Mouse (Mus musculus): ENCODE results near the gene Gm12216. TPM values are rescaled to one million over a fixed set of nuclear protein-coding genes. Genes with fewer than 3 reads are reported as not detected.

Gm12216 gene
- polyA plus RNA-seq, 1 experiment: 28.7 TPM

GRCm38 (mm10) chr11:53769185-53769576 lies 89.9 kb downstream of the Gm12216 start:
- DNase-seq: no peak
- WGBS: 52% methylated on average over 12 of the region's 12 CpGs
- H3K4me1 ChIP-seq (ENCODE audit: control insufficient read depth, insufficient read depth, low read length): peaks cover 30% of the 10 kb centered on the region
- no peak overlapping the region for H3K4me3 ChIP-seq (replicated peaks; ENCODE audit: extremely low read depth, low read depth, low read length)
- TF ChIP-seq POLR2A (IDR thresholded peaks at IDR 0.05; ENCODE audit: borderline replicate concordance, extremely low read depth, low read depth, low read length): no peak
- no peak for TF ChIP-seq CTCF (IDR thresholded peaks at IDR 0.05; ENCODE audit: insufficient read depth, low read length)

- TF ChIP-seq POLR2A (IDR thresholded peaks at IDR 0.05; ENCODE audit: borderline replicate concordance, extremely low read depth, low read depth, low read length) (no peak), CTCF (IDR thresholded peaks at IDR 0.05; ENCODE audit: insufficient read depth, low read length) (no peak)
- DNase-seq: no peak
- Histone ChIP-seq H3K4me1 (ENCODE audit: control insufficient read depth, insufficient read depth, low read length) (peaks cover 28% of the 10 kb centered on the region), H3K4me3 (replicated peaks; ENCODE audit: extremely low read depth, low read depth, low read length) (no peak overlapping the region)
- WGBS: 78% methylated on average over 13 of the region's 13 CpGs
Observed at GRCm38 (mm10) chr11:53768422-53769184, 90.5 kb downstream of the Gm12216 start.

- peaks cover 21% of the 10 kb centered on the region for H3K4me1 ChIP-seq (ENCODE audit: control insufficient read depth, insufficient read depth, low read length)
- DNase-seq: no peak
- H3K4me3 ChIP-seq (replicated peaks; ENCODE audit: extremely low read depth, low read depth, low read length): no peak overlapping the region
- WGBS: 65% methylated on average over 5 of the region's 5 CpGs
- TF ChIP-seq POLR2A (IDR thresholded peaks at IDR 0.05; ENCODE audit: borderline replicate concordance, extremely low read depth, low read depth, low read length) (no peak), CTCF (IDR thresholded peaks at IDR 0.05; ENCODE audit: insufficient read depth, low read length) (no peak)
Observed at GRCm38 (mm10) chr11:53764581-53764980, 94.5 kb downstream of the Gm12216 start.

DNA sequence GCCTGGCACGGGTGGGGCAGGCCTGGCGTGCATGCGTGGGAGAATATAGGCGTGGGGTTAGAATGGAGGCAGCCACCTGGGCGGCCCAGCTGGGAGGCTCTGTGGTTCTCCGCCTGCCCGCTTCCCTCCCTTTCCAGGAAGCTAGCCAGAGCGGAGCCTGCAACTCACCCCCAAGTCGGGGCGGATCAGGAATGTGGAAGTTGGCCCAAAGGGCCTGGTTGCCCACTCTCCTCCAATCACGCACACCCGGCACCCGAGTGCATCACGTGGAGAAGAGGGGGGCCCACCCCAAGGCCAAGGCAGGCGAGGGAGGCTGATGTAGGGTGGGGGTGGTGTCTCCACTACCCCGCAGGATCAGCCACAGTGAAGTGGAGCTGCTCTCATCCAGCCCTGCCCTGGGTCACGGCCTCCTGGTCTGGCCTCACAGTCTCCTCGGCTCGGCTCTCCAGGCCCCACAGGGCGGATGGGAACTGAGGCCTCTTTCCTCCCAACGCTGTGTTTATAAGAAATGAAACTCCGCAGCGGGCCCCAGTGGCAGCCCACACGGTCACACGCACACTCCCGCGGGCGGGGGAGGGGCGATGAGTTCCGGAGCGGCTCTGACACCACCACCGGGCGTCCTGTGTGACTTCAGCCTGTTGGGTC lies 95.4 kb downstream of the Gm12216 start:
- DNase-seq: peak; percentile 90
- TF ChIP-seq CTCF (IDR thresholded peaks at IDR 0.05; ENCODE audit: insufficient read depth, low read length) (0 out of 2 replicates have a peak, but pooled peaks have one; percentile 19), POLR2A (IDR thresholded peaks at IDR 0.05; ENCODE audit: borderline replicate concordance, extremely low read depth, low read depth, low read length) (peak; percentile 94)
- H3K4me3 ChIP-seq (replicated peaks; ENCODE audit: extremely low read depth, low read depth, low read length): peak overlapping the region; percentile 63

GRCm38 (mm10) chr11:53762827-53763495 lies 96.1 kb downstream of the Gm12216 start:
- peak; percentile 93 for DNase-seq
- H3K4me3 ChIP-seq (replicated peaks; ENCODE audit: extremely low read depth, low read depth, low read length): peak overlapping the region; percentile 63
- WGBS: under 1% methylated on average over 23 of the region's 23 CpGs
- TF ChIP-seq CTCF (IDR thresholded peaks at IDR 0.05; ENCODE audit: insufficient read depth, low read length): no peak
- TF ChIP-seq POLR2A (IDR thresholded peaks at IDR 0.05; ENCODE audit: borderline replicate concordance, extremely low read depth, low read depth, low read length): peak; percentile 69; the same call in 1 of the 2 replicates
- H3K4me1 ChIP-seq (ENCODE audit: control insufficient read depth, insufficient read depth, low read length): peaks cover 24% of the 10 kb centered on the region

More for the DNA sequence above, 95.4 kb downstream of the Gm12216 start:
- peaks cover 18% of the 10 kb centered on the region for H3K4me1 ChIP-seq (ENCODE audit: control insufficient read depth, insufficient read depth, low read length)
- WGBS: under 1% methylated on average over 32 of the region's 33 CpGs

DNA sequence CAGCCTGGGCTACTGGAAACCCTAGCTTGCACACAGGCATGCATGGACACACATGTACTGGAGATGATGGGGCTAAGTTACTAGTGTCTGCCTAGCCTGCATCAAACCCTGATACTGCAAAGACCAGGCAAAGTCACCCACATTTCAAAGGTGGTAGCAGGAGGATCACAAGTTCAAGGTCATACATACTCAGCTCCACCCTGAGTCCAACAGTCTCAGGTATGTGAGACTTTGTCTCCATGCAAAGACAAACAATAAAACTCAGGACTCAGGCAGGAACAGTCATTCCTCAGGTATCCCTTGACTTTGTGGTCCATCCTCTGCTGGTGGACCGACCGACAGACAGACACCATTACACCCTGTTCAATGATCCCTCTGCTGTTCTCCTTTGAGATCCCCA lies 96.6 kb downstream of the Gm12216 start:
- H3K4me3 ChIP-seq (replicated peaks; ENCODE audit: extremely low read depth, low read depth, low read length): peak overlapping the region; percentile 63
- H3K4me1 ChIP-seq (ENCODE audit: control insufficient read depth, insufficient read depth, low read length): peaks cover 24% of the 10 kb centered on the region
- DNase-seq: no peak
- 13% methylated on average over 2 of the region's 2 CpGs for WGBS
- TF ChIP-seq CTCF (IDR thresholded peaks at IDR 0.05; ENCODE audit: insufficient read depth, low read length) (no peak), POLR2A (IDR thresholded peaks at IDR 0.05; ENCODE audit: borderline replicate concordance, extremely low read depth, low read depth, low read length) (no peak)

DNA sequence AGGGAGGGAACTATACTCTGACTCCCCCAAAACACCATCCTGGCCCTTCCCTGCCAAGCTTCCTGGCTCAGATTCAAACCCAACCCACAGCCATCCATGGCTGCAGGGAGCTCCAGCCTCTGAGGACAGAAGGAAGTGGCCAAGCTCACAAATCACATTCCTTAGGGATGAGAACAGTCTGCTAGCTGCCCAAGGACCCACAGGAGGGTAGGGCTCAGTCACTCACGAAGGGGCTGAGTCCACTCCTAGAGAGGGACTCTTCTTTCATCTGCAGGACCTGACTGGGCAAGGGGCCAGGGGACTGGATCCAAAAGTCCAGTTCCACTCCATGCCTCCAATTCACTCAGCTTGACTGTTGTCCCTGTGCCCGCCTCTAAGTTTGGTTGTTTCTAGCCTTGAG lies 97.2 kb downstream of the Gm12216 start:
- TF ChIP-seq POLR2A (IDR thresholded peaks at IDR 0.05; ENCODE audit: borderline replicate concordance, extremely low read depth, low read depth, low read length) (peak; percentile 75; the same call in 1 of the 2 replicates), CTCF (IDR thresholded peaks at IDR 0.05; ENCODE audit: insufficient read depth, low read length) (no peak)
- Histone ChIP-seq H3K4me3 (replicated peaks; ENCODE audit: extremely low read depth, low read depth, low read length) (no peak overlapping the region), H3K4me1 (ENCODE audit: control insufficient read depth, insufficient read depth, low read length) (peaks cover 24% of the 10 kb centered on the region)
- peak; percentile 84 for DNase-seq
- 11% methylated on average over 2 of the region's 2 CpGs for WGBS

GRCm38 (mm10) chr11:53761284-53761683 lies 97.8 kb downstream of the Gm12216 start:
- 46% methylated on average over 5 of the region's 5 CpGs for WGBS
- no peak for DNase-seq
- Histone ChIP-seq H3K4me1 (ENCODE audit: control insufficient read depth, insufficient read depth, low read length) (peaks cover 24% of the 10 kb centered on the region), H3K4me3 (replicated peaks; ENCODE audit: extremely low read depth, low read depth, low read length) (no peak overlapping the region)
- no peak for TF ChIP-seq CTCF (IDR thresholded peaks at IDR 0.05; ENCODE audit: insufficient read depth, low read length)
- no peak for TF ChIP-seq POLR2A (IDR thresholded peaks at IDR 0.05; ENCODE audit: borderline replicate concordance, extremely low read depth, low read depth, low read length)
